Comparison of ENCODE assay signal across 12 mouse cellular contexts in the genomic region with DNA sequence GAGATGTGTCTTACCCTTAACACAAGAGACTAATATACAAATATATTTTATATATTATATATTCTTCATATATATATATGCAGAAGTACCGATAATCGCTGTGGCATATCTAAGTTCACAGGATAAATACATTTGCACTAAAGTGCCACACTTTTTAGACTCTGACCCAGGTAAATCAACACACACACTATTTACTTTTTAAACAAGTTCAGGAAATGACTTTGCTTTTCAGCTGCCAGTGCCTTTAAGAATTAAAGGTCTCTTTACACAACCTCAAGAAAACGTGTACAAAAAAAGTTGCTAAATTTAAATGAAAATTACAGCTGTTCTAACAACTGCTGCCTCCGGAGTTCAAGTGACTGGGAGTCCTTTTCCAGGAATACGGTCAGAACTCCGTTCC.
DNase-seq lines count a peak whose midpoint lies in the region; ATAC-seq lines count a peak whose summit lies in the region.
"Had no signal": no experiment of that assay in that cellular context is flagged by ENCODE, and none has a peak within 500 bp of the region (broad histone marks: within the 10 kb centered on the region; RNA-seq: fewer than 3 reads in every experiment).

No protein-coding gene starts in this region.

- no peak for ATAC-seq in kidney, embryonic 16.5 days (ENCODE audit: low FRiP score, low TSS enrichment)
- ATAC-seq in forebrain, embryonic 15.5 days (replicated peaks): no peak
- ATAC-seq in liver, embryonic 15.5 days (ENCODE audit: insufficient read depth): no peak
- ATAC-seq in CD4-positive, CD25-positive, alpha-beta regulatory T cell, adult 4 months: no peak
- ATAC-seq in inflammation-experienced regulatory T-cells, adult 6 months: no peak

- H3K9me3 ChIP-seq in kidney, embryonic 16.5 days (ENCODE audit: low read length): no peaks in the 10 kb centered on the region
- no peaks in the 10 kb centered on the region for H3K9me3 ChIP-seq in forebrain, embryonic 15.5 days
- H3K9me3 ChIP-seq in liver, embryonic 15.5 days (replicated peaks): no peaks in the 10 kb centered on the region

- DNase-seq in embryo, embryonic 10.5 days (ENCODE audit: low spot score): peak; percentile 16
- no peak for DNase-seq in embryo, embryonic 11 days
- no peak for DNase-seq in kidney, adult 8-10 months
- DNase-seq: cerebellum, postnatal 36 days; layer of hippocampus, adult 9-11 months; right cerebral cortex, adult 18-20 months had no signal

- H3K9ac ChIP-seq in kidney, embryonic 16.5 days (replicated peaks; ENCODE audit: low read length): no peak overlapping the region
- no peak overlapping the region for H3K9ac ChIP-seq in forebrain, embryonic 15.5 days (replicated peaks)
- H3K9ac ChIP-seq in liver, embryonic 15.5 days: no peak overlapping the region
- H3K9ac ChIP-seq: hindbrain, embryonic 14.5 days had no signal

- no peak overlapping the region for H3K27ac ChIP-seq in kidney, embryonic 16.5 days (ENCODE audit: low read length)
- no peak overlapping the region for H3K27ac ChIP-seq in forebrain, embryonic 15.5 days (replicated peaks)
- H3K27ac ChIP-seq in liver, embryonic 15.5 days (replicated peaks): peak overlapping the region; percentile 26; the same call in 1 of the 2 replicates
- H3K27ac ChIP-seq: hindbrain, embryonic 14.5 days had no signal

- peak overlapping the region; percentile 37 for H3K4me2 ChIP-seq in kidney, embryonic 16.5 days (replicated peaks; ENCODE audit: low read depth, low read length)
- no peak overlapping the region for H3K4me2 ChIP-seq in forebrain, embryonic 15.5 days (replicated peaks)
- peak overlapping the region; percentile 30; the same call in 1 of the 2 replicates for H3K4me2 ChIP-seq in liver, embryonic 15.5 days
- H3K4me2 ChIP-seq: hindbrain, embryonic 14.5 days had no signal

- H3K4me1 ChIP-seq in kidney, embryonic 16.5 days (ENCODE audit: insufficient read depth, low read length): peaks cover 39% of the 10 kb centered on the region
- H3K4me1 ChIP-seq in forebrain, embryonic 15.5 days: peaks cover 29% of the 10 kb centered on the region
- H3K4me1 ChIP-seq in liver, embryonic 15.5 days (replicated peaks): peaks cover 7% of the 10 kb centered on the region

- H3K36me3 ChIP-seq in kidney, embryonic 16.5 days (ENCODE audit: insufficient read depth, low read length): no peaks in the 10 kb centered on the region
- H3K36me3 ChIP-seq in forebrain, embryonic 15.5 days: no peaks in the 10 kb centered on the region
- no peaks in the 10 kb centered on the region for H3K36me3 ChIP-seq in liver, embryonic 15.5 days (replicated peaks)

- no peaks in the 10 kb centered on the region for H3K27me3 ChIP-seq in kidney, embryonic 16.5 days (ENCODE audit: insufficient read depth, low read length)
- H3K27me3 ChIP-seq in forebrain, embryonic 15.5 days: no peaks in the 10 kb centered on the region
- H3K27me3 ChIP-seq in liver, embryonic 15.5 days: no peaks in the 10 kb centered on the region

- 31% methylated on average over 6 of the region's 6 CpGs for WGBS in kidney, embryonic 16.5 days
- 40% methylated on average over 6 of the region's 6 CpGs for WGBS in forebrain, embryonic 15.5 days
- 36% methylated on average over 6 of the region's 6 CpGs for WGBS in liver, embryonic 15.5 days (ENCODE audit: insufficient replicate concordance)

- H3K4me3 ChIP-seq in kidney, embryonic 16.5 days (ENCODE audit: low read length): peak overlapping the region; percentile 20; the same call in 1 of the 2 replicates
- H3K4me3 ChIP-seq in forebrain, embryonic 15.5 days: peak overlapping the region; percentile 24; the same call in 1 of the 2 replicates
- H3K4me3 ChIP-seq in liver, embryonic 15.5 days (replicated peaks): peak overlapping the region; percentile 45
